Mouse (Mus musculus) hindbrain, postnatal 0 days (tissue): ENCODE measurements around the gene Rasip1. TPM values are rescaled to one million over a fixed set of nuclear protein-coding genes. Genes with fewer than 3 reads are reported as not detected.

Experiments used
- ATAC-seq: fragments of 200-750 bp; cut with Nextera tagmentation; 2 replicates; pipeline ENCODE4 v1.8.0; 2017; ENCODE audit warnings: mild to moderate bottlenecking, moderate TSS enrichment, moderate library complexity
- DNase-seq: peaks from one replicate; pipeline ENCODE4 v3.0.0-alpha.2; 2015; ENCODE audit warnings: low spot score
- H3K27ac ChIP-seq: fragments of 300-500 bp; sonication (generic); 2 replicates; pipeline ENCODE4 v1.5.1; 2014; ENCODE audit warnings: mild to moderate bottlenecking
- H3K27me3 ChIP-seq: fragments of 300-500 bp; sonication (generic); 2 replicates; pipeline ENCODE4 v1.6.1; 2014; ENCODE audit warnings: low read length, mixed read lengths; ENCODE audit not compliant: insufficient read depth
- H3K36me3 ChIP-seq: fragments of 300-500 bp; sonication (generic); 2 replicates; pipeline ENCODE4 v1.6.1; 2014; ENCODE audit warnings: low read length, mixed read lengths; ENCODE audit not compliant: insufficient read depth
- H3K4me1 ChIP-seq: fragments of 300-500 bp; sonication (generic); 2 replicates; pipeline ENCODE4 v1.6.1; 2014; ENCODE audit warnings: antibody characterized with exemption, low read length, mixed read lengths; ENCODE audit not compliant: insufficient read depth
- H3K4me2 ChIP-seq: fragments of 300-500 bp; sonication (generic); 2 replicates; pipeline ENCODE4 v1.6.1; 2014; ENCODE audit warnings: low read depth, mild to moderate bottlenecking, low read length, moderate library complexity, mixed read lengths
- H3K4me3 ChIP-seq: fragments of 300-500 bp; sonication (generic); 2 replicates; pipeline ENCODE4 v1.5.1; 2014; ENCODE audit warnings: low read length
- H3K9ac ChIP-seq: fragments of 300-500 bp; sonication (generic); replicated peaks from 2 replicates; pipeline ENCODE4 v1.6.1; 2014; ENCODE audit warnings: mild to moderate bottlenecking, low read length, moderate library complexity, mixed read lengths
- H3K9me3 ChIP-seq: fragments of 300-500 bp; sonication (generic); 2 replicates; pipeline ENCODE4 v1.6.1; 2016; ENCODE audit warnings: low read length, mixed read lengths
- CTCF ChIP-seq: IDR thresholded peaks from 2 replicates; pipeline ENCODE4 v1.5.1; 2016; ENCODE audit warnings: antibody characterized with exemption, control low read depth, low read depth
- WGBS: fragments of 180-500 bp; shearing (Covaris S2); extraction: QIAGEN DNeasy Blood & Tissue Kit; methylation state at CpG from one replicate; pipeline ENCODE4 v1.1.7; 2014; 5-methylcytosine and 5-hydroxymethylcytosine counted together
- polyA plus RNA-seq: library from polyadenylated mRNA; unstranded; fragments of >200 nt; fragmentation: Nextera tagmentation; extraction: Ambion mirVana; gene quantifications from 2 replicates; pipeline ENCODE4 v1.2.1, GENCODE M21; 2015
- total RNA-seq: library from RNA; depleted of rRNA; stranded (reverse); fragments of >200 nt; gene quantifications from 2 replicates; pipeline ENCODE4 v1.2.3, GENCODE M21; 2014

Rasip1 gene
- total and polyA plus RNA-seq, 2 experiments from 2014 or later: 18.7 to 36.4 TPM

DNA sequence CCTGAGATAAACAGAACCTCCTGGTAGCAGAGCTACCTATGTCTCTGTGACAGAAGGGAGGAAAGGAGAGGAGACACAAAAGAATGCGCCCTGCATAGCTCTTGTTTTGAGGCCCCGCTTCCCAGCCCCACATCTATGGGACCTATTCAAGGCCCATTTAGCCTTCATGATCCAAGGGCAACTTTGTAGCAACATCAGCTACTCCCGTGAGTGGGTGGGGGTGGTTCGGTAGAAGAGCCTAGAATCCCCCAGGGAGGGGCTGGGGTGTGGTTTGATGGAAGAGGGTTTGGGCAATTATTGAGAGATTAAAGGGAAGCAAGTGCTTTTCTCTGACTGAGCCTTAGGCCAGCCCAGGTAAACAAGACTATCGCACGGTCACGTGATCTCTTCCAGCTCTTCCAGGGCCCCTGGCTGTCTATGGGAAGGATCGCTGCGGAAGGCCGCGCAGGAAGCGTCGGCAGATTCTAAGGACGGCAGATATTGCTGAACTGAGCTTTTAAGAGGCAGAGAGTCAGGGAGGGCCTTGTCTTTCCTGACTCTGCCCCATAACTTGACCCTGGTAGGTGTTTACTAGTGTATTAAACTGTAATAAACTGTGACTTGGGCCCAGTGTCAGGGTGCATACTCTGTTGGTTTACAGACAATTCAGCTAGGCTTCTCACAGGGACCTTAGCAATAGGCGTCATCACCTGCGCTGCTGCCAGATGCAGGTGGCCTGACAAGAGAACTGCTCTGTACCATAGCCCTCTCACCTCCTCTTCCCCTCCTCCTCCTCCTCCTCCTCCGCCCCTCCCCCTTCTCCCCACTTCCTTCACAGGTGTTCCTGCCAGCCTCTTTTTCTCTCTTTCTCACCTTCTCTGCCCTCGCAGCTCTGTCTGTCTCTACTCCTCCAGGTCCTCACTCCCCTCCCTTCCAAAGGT lies 28.1 kb upstream of the Rasip1 start:
- Histone ChIP-seq H3K4me3 (no peak overlapping the region), H3K36me3 (no peaks in the 10 kb centered on the region), H3K27ac (no peak overlapping the region), H3K4me2 (no peak overlapping the region), H3K9me3 (no peaks in the 10 kb centered on the region), H3K4me1 (no peaks in the 10 kb centered on the region), H3K27me3 (no peaks in the 10 kb centered on the region), H3K9ac (no peak overlapping the region)
- no peak for ATAC-seq
- no peak for DNase-seq
- no peak for TF ChIP-seq CTCF
- WGBS: 52% methylated on average over 18 of the region's 18 CpGs

DNA sequence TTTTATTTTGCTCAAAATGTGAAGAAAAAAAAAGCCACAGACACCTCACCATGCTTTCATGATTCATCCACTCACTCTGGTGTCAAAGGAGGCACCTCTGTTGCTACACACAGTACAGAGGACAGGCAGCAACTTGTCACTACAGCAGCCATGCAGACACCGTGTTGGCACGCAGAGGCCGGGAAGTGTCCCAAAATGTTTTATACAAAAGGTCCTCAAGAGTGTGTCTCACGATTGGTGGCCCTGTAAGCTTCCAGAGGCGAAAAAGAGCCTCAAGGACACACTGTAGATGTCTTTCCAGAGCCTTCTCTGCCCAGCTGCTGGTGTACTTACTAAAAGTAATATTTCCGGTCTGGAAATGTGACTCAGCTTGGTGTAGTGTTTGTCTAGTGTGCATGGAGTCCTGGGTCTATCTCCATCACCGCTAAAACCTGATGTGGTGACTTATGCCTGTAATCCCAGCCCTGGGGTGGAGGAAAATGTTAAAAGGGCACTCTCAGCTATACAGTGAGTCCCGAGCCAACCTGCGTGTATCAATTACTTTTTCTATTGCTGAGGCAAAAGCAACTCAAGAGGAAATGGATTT lies 21.5 kb upstream of the Rasip1 start:
- Histone ChIP-seq H3K9ac (no peak overlapping the region), H3K36me3 (no peaks in the 10 kb centered on the region), H3K9me3 (no peaks in the 10 kb centered on the region), H3K4me3 (no peak overlapping the region), H3K27ac (no peak overlapping the region), H3K27me3 (no peaks in the 10 kb centered on the region), H3K4me1 (no peaks in the 10 kb centered on the region), H3K4me2 (no peak overlapping the region)
- DNase-seq: no peak
- 77% methylated on average over 9 of the region's 9 CpGs for WGBS
- no peak for ATAC-seq
- TF ChIP-seq CTCF: no peak

DNA sequence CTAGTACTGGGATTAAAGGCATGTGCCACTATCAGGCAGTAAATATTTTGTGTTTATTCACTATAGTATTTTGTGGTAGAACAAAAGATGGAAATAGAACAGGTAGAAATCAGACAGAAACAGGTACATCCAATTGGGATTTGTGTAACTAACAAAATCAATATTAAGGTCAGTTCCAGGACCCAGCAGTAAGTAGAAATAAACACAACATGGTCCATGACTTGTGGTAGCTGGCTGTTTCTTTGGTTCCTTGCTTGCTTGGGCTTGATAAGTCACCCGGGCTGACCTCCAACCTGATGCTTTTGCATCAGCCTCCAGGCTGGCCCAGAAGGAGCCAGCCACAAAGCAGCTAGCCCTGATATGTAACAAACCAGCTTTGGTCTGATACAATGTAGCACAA lies 17.8 kb upstream of the Rasip1 start:
- no peak overlapping the region for H3K9ac ChIP-seq
- no peak for ATAC-seq
- TF ChIP-seq CTCF: no peak
- no peaks in the 10 kb centered on the region for H3K9me3 ChIP-seq
- no peak overlapping the region for H3K4me3 ChIP-seq
- DNase-seq: no peak
- H3K27me3 ChIP-seq: no peaks in the 10 kb centered on the region
- H3K4me2 ChIP-seq: no peak overlapping the region
- no peaks in the 10 kb centered on the region for H3K4me1 ChIP-seq
- no peak overlapping the region for H3K27ac ChIP-seq
- H3K36me3 ChIP-seq: no peaks in the 10 kb centered on the region
- WGBS: 79% methylated on average over 1 of the region's 1 CpGs

DNA sequence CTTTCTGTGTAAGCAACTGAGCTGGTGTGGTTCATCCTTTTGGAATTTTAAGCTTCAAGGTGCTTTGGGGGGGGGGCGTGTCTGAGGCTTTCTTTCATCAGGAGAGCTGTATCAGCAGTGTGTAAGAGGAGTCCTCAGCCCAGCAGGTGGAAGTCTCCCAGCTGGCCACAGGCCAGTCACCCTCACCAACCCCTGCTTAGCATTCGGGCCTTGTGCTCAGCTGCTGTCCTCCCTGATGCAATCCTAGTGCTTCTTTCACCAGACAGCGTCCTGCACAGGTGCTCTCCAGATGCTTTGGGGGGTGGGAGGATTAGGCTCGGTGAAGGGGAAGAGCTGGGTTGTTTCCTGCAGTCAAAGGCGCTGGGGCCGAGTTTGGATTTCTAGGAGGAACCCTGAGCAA lies 11.0 kb upstream of the Rasip1 start:
- Histone ChIP-seq H3K27me3 (peaks cover 16% of the 10 kb centered on the region), H3K9ac (no peak overlapping the region), H3K4me1 (0 out of 2 replicates have a peak, but pooled peaks cover 3% of the 10 kb centered on the region), H3K4me2 (no peak overlapping the region), H3K9me3 (no peaks in the 10 kb centered on the region), H3K36me3 (no peaks in the 10 kb centered on the region), H3K27ac (no peak overlapping the region), H3K4me3 (no peak overlapping the region)
- WGBS: 31% methylated on average over 6 of the region's 6 CpGs
- ATAC-seq (no peak), DNase-seq (no peak)
- no peak for TF ChIP-seq CTCF

DNA sequence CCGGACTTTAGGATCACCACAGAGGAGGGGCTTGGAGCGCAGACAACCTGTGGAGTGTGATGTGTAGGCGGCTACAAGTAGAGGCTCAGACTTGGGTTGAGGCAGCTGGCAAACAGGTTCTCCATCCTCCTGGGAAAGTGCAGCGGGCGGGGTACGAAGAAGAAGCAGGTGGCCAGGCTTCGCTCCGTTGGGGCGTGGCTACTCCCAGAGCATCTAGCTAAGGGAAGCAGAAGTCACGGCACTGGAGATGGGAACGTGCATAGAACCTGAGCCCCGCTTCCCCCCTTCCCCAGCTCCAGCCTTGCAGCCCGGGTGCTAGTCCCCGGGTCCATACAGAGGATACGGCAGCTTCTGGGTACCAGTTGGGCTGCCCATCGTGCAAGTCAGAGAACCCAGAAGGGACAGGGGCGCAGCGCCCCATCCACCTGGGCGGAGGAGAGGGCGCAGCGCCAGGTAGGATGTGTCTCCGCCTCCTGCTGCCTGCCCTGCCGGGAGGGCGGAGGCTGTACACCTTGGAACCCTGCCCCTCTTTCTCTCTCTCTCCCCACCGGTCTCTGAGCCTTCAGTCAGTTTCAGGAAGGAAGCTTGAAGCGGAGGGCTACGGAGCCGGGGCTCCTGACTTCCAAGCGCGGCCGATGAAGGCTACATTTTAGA lies 10.1 kb upstream of the Rasip1 start, which contains the start of gene Fut1:
Gene Fut1 (plus strand): TSS at position 248 of the 654 bp plus-strand sequence.
- Histone ChIP-seq H3K36me3 (no peaks in the 10 kb centered on the region), H3K4me3 (peak within 1 kb of the TSS; percentile 17), H3K4me2 (peak within 1 kb of the TSS; percentile 48), H3K27ac (no peak within 1 kb of the TSS), H3K27me3 (peaks cover 16% of the 10 kb centered on the region), H3K4me1 (0 out of 2 replicates have a peak, but pooled peaks cover 3% of the 10 kb centered on the region), H3K9me3 (no peaks in the 10 kb centered on the region), H3K9ac (no peak within 1 kb of the TSS)
- ATAC-seq (0 out of 2 replicates have a peak, but pooled peaks have one; percentile 18), DNase-seq (no peak)
- no peak for TF ChIP-seq CTCF
- WGBS: 7% methylated on average over 31 of the region's 31 CpGs

DNA sequence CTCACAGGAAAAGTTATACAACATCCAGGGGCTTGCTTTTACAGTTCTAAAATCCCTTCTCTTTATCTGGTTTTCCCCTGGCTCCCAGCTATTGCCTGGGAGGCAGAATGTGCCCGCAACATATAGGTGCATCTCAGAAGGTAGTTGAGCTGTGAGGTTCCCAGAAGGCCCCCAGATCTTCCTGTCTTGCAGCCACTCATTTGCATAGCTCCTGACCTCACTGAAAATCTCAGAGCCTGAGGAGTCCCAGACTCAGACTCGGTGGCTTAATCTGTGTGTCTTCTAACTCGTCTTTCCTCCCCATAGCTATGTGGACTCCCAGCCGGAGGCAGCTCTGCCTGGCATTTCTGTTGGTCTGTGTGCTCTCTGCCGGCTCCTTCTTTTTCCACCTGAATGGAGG lies 9.0 kb upstream of the Rasip1 start:
- no peak for ATAC-seq
- no peak overlapping the region for H3K4me2 ChIP-seq
- 88% methylated on average over 5 of the region's 5 CpGs for WGBS
- DNase-seq: no peak
- H3K9me3 ChIP-seq: no peaks in the 10 kb centered on the region
- H3K4me1 ChIP-seq: 0 out of 2 replicates have a peak, but pooled peaks cover 3% of the 10 kb centered on the region
- TF ChIP-seq CTCF: no peak
- H3K36me3 ChIP-seq: no peaks in the 10 kb centered on the region
- peaks cover 16% of the 10 kb centered on the region for H3K27me3 ChIP-seq
- H3K9ac ChIP-seq: no peak overlapping the region
- H3K27ac ChIP-seq: no peak overlapping the region
- no peak overlapping the region for H3K4me3 ChIP-seq
